Mouse (Mus musculus): Measurements from ENCODE around the gene Rtkn2.
A peak's percentile ranks its signal among the peaks of the same experiment; 100 is the strongest.

Gene Rtkn2

DNA sequence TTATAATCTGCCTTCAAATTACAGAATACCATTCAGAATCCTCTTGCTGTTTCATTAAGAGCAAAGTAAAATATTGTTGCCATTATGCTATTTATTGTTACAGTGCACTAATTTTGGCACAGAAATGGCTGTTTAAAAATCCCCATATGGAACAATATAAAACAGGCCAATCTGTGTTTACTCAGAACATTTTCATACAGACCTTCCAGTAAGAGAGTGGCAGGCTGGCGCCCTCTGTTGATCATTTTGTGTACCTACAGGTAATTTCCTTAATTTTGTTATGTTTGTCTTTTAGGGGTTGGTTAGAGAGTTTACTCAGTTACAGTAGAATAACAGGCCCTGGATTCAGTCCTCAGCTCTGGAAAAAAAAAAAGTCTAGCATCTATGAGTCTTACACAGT lies 16.8 kb downstream of the Rtkn2 start:
- peak in 1 of 2 experiments; percentile 24 for DNase-seq (ENCODE audit: low spot score in 2 of 2)

DNA sequence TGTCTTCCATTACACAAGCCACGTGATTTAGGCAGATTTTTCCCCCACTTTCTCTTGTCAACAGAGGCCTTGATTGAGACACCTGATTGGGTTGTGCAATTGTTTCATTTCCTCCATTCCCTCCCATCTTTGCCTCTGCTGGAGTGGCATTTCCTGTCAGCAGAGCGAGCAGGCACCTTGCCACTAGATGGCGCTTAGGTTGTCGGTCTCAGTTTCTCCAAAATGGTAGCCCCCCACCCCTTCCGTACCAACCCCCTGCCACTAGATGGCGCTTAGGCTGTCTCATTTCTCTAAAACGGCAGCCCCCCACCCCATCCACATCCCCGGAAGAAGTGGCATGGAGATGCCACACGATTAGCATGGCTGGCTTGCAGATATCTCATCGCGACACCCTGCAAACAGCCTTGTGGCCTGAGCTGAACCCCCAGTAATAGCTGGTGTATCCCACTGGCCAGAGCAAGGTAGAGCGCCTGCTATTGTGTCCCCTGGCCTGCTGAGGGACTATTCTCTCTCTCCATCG lies 18.8 kb downstream of the Rtkn2 start:
- DNase-seq (ENCODE audit: low spot score in 2 of 2), result peak; percentile 27 to 41

DNA sequence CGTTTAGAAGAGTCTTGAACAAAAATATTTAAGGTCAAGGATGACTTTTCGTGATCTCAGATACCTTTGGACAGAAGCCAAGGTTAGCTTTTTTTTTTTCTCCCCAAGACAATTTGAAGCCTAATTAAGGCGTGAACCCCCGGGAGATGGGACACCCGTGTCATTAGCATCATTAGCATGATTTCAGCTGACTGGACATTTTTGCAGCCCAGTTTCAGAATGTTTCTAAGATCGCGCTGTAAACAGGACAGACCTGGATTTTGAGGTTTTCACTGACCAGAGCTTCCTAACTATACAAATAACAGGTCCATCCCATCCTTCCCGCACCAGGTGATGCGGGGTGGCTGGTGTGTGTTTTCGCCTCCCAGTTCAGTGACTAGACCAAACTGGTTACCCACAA lies 19.8 kb downstream of the Rtkn2 start:
- DNase-seq (ENCODE audit: low spot score in 2 of 2), result no peak

DNA sequence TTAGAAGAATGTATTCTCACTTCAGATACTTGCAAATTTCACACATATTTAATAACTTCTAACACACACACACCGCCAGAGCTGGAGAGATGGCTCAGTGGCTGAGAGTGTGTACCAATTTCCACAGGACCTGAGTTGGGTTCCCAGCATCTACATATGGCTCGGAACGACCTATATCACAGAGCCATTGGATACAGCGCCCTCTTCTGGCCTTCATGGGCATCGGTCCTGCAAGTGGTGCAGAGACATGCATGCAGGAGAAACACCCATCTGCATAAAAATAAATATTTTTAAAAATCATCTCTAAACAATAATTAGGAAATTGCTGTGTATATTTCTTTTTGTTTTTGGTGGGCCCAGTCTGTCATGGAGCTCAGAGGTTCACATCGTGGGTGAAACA lies 22.1 kb downstream of the Rtkn2 start:
- no peak for DNase-seq (ENCODE audit: low spot score in 2 of 2)

DNA sequence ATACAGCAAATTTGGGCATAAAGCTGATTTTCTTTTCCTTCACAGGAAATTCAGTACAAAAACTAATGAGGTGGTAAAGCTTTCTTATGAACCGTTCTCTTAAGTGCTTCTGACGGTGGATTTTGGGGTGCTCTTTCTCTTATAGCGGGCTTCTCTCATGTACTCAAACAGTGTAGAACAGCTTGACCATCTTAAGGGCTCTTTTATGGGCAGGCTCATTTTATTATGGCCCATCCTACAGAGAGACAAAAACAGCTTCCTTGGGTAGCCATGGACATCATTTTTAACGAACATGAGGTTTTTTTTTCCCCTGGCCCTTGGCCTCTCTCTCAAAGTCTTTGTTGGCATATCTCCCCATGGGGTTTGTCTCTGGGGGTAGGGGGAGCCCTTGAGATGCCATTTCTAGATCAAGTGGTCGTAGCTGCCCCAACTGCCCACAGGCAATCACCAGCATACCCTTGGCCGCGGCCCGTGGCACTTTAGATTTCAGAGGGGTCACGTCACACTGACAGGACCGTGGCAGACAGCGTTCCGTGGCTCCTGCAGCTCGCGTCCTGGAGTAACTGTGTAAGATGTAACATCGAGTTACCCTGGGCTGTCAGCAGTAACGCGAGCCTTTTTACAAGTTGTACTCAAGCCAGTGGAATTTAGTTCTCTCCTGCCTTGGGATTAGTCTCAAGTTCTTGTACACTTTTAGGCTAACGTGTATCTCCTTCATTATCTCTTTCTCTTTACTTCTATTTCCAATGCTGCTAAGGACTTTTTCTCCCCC lies 24.5 kb downstream of the Rtkn2 start:
- DNase-seq (ENCODE audit: low spot score in 2 of 2), result no peak

DNA sequence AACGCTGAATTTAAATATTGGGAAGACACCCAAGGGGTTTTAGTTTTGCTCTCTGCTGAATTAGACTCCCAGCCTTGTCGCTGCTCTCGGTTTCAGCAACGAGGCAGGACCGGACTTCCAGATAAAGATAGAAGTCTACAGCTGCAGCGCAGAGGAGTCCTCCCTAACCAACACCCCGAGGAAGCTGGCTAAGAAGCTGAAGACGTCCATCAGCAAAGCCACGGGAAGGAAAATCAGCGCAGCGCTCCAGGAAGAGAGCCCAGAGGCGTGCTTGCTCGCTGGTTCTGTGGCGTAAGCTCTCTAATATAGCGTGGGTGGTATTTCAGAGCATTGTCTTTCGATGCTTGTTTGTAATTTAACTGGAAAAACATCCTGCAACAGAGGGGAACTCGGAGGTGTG lies 26.0 kb downstream of the Rtkn2 start:
- no peak for DNase-seq (ENCODE audit: low spot score in 2 of 2)

DNA sequence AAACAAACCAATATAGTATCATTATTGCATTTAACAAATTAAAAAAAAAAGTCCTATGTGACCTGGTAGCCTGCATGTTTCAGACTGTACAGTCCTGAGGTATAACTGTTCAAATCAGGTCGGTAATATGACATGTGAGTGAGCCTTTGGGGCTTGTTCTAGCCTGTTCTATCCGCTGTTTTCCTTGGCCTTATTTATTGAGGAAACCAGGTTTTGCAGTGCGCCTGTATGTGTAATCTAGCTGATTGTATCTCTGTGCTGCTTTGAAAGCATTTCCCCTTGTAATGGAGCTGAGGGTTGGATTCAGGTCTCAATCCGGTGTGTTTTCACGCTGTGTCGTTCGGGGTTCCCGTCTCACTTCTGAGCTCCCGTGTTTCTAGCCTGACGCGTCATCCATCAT lies 27.1 kb downstream of the Rtkn2 start:
- DNase-seq (ENCODE audit: low spot score in 2 of 2), result no peak

DNA sequence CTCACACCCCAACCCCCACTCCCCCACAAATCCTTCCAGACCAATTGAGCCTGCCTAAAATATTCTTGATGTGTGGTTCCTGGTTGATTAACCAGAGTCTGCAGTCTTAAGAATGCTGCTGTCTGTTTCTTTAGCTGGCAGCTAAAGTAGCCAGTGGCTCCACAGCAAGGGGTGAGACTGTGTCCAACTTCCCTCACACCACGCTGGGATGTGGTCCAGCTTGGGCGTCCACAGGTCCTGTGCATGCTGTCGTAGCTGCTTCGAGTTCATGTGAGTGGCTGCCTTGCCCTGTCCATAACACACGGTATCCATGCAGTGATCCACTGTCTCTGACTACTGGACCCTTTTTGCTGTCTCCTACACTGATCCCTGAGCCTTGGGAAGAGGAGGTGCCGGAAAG lies 27.7 kb downstream of the Rtkn2 start:
- DNase-seq (ENCODE audit: low spot score in 2 of 2), result no peak

DNA sequence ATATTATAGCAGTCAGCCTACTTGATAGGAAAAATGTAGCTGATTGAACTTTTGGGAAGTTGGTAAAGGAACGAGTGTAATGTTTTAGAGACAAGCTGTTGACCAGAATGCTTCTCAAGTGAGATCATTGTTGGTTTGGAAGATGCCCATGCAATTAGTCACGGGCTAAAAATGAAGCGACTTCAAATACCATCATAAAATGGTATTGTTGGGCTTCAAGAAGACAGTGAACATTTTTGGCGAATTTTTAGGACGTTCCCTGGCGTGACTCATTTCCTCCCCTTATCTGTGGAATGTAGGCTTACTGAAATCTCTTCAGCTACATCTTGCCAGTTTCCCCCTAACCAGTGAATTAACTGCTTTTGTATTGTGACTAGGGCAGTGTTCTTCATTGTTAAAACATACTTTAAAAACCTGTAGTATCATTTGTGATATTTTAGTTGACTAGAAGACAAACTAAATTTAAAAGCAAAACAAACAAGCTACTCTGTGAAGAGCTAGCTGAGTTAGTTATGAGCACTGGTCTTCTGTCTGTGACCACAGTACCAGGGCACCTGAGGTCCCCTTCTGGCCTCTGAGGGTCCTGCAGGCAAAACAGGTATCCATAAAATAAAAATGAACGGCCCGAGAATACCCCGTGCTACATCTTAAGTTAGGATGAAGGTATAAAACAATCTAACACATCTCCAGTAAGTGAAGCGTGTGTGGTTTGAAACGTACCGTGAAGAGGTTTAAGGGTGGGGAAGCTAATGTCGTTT lies 29.0 kb downstream of the Rtkn2 start:
- peak in 1 of 2 experiments; percentile 15 for DNase-seq (ENCODE audit: low spot score in 2 of 2)

DNA sequence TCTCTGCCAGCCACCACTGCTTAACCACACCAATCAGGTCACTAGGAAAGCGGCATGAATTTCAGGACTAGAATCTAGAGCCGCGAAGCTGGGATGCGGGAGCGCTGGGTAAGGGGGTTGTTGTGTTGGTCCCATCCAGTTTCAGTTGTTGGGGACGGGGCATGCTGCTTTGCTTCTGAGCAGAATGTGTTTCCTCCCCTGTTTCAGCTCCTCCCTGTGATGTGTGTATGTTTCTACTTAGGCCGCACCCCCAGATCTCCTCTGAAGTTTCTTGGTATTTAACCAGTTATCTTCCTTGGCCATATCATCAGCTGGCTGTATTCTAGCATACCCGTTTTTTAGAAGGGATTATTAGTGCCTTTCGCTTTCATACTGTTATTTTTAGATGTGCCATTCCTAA lies 29.9 kb downstream of the Rtkn2 start:
- no peak for DNase-seq (ENCODE audit: low spot score in 2 of 2)

DNA sequence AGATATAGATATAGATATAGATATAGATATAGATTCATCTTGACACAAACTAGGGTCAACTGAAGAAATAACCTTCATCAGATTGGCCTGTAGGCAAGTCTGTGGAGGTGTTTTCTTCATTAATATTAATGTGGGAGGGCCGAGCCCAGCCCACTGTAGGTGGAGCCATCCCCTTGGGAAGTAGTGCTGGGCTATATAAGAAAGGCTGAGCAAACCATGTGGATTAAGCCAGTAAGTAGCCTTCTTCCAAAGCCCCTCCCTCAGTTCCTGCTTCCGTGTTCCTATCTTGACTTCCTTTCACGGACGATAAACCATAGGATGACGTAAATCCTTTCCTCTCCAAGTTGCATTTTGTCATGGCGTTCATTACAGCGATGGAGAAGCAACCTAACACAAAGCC lies 30.5 kb downstream of the Rtkn2 start:
- DNase-seq (ENCODE audit: low spot score in 2 of 2), result no peak

DNA sequence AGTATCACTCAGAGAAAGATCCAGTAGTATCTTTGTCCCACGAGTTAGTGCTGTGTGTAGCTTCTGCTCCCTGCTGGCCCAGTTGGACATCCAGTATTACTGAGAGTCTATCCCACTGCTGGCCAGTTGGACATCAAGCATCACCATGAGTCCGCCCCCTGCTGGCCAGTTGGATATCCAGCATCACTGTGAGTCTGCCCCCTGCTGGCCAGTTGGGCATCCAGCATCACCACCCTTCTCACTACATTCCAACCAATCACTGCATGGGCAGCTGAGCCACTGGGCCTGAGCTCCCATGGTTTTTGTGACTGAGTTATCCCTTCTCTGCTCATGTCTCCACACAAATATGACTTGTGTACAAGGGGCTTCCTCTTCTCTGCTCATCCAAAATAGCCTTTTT lies 33.8 kb downstream of the Rtkn2 start:
- peak; percentile 14 to 24 for DNase-seq (ENCODE audit: low spot score in 2 of 2)

DNA sequence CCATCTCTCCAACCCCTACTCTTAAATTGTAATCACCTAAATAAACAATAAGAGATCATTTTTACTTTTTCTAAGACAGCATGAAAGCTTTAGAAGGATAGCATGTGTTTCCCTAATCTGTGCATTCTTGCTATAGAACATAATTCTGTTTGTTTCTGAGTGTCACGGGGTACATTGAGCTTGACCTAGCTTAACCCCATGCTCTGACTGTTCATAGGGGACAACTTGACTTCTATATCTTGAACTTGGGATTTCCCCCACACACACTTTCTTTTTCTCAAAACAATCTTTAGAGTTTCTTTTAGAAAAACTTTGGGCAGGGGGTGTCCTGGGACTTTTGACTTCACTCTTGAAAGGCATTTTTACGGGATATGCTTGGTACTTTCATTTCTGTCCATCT lies 41.4 kb downstream of the Rtkn2 start:
- no peak for DNase-seq (ENCODE audit: low spot score in 2 of 2)

DNA sequence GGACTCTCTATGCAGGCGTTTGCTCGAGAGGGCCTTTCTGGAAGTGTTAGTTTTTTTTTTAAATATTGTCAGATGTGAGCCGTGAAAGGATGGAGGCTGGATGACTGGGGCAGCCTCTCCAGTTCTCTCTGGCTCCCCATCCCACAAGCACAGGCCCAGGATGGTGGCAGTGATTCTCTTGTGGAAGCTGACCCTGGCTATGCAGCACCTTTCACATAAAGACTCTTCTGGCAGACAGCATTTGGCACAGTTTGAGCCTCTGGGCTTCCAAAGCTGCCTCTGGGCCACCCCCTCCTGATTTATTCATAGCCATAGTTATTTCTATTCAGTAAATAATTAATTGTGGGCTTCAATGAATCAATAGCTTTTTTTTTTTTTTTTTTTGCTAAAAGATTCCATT lies 46.3 kb downstream of the Rtkn2 start:
- no peak for DNase-seq (ENCODE audit: low spot score in 2 of 2)

DNA sequence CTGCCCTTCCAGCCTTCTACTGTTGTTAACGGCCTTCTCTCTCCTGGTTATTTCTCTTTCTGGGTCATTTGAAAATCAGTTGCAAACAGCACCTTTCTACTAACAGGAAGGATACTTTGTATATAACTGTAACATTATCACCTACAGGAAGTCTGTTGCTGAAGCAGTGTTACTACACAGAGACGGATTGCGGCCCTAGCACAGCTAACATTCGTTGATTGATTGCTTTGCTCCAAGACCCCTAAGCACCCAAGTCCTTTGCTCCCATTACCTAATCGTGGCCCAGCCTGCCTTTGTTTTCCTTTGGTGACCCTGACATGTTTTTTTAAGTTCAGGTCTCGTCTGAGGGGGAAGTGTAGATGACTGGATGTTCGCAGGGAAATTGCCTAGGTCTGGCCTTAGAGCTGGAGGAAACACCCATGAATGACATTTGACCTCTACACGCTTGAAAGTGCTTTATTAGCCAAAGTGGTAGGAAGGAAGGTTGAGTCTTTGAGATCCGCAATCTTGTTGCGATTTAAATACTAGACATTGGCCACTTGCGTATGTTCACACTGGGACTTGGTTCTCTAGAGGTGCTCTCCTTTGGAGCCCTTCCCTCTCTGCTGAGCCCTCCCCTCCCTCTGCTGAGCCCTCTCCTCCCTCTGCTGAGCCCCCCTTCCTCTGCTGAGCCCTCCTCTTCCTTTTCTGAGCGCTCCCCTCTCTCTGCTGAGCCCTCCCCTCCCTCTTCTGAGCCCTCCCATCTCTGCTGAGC lies 49.1 kb downstream of the Rtkn2 start:
- no peak for DNase-seq (ENCODE audit: low spot score in 2 of 2)

DNA sequence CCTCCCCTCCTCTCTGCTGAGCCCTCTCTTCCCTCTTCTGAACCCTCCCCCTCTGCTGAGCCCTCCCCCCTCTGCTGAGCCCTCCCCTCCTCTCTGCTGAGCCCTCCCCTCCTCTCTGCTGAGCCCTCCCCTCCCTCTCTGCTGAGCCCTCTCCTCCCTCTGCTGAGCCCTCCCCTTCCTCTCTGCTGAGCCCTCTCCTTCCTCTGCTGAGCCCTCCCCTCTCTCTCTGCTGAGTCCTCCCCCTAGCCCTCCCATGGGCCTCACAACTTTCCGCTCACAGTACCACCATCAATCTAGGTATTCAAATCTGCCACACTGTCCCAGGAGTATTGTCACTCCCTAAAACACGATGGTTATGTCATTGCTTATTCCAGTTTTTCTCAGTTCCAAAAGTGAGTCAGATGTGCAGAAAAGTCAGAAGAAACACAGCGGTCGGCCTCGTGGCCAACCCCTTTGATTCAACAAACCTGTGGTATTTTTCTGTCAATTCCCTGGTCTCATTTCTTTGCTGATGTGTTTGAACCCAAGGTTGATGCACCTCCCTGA lies 49.8 kb downstream of the Rtkn2 start:
- no peak for DNase-seq (ENCODE audit: low spot score in 2 of 2)

DNA sequence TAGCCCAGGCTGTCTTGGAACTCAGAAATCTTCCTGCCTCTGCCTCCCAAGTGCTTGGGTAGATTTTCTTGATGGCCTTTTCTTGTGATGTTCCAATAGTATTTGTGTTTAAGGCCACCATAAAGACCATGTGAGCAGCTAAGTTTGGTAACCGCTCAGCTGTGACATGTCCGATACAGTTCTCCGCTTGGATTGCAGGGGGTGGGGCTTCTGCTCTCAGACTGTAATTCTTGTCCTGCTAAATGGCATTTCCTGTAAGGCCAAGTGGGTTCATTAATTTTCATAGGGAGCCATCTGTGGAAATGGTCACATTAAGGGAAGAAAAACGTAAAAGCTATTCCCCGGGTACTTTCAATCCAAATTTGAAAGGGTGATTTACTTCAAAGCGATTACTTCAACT lies 50.7 kb downstream of the Rtkn2 start:
- DNase-seq (ENCODE audit: low spot score in 2 of 2), result no peak

DNA sequence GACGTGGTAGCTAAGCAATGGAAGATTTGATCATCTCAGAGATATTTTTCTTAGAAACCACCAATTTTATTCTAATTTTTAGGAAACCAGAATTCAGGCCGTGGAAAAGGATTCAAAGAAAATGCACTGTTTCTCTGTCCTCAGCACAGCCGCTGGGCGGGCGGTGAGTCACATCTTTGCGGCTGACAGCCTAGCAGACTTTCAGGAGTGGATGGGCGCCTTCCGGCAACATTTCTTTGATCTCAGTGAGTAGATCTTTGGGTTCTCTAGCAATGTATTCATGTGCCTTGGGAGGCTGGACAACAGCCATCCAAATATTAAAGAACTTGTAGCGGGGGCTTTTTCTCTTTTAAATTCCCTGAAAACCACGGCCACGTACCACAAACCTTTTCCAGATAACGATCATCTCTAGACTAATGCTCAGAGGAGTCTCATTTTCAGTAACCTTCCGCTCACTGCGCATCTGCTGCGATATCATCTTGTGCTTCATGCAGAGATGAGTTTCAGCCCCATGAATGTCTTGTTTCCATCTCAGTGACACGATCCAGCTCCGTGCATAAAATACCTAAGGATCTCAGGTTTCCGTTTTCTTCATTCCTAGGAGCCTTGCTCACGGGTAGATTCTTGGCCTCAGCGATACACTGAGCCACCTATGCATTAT lies 56.5 kb downstream of the Rtkn2 start:
- DNase-seq (ENCODE audit: low spot score in 2 of 2), result no peak

DNA sequence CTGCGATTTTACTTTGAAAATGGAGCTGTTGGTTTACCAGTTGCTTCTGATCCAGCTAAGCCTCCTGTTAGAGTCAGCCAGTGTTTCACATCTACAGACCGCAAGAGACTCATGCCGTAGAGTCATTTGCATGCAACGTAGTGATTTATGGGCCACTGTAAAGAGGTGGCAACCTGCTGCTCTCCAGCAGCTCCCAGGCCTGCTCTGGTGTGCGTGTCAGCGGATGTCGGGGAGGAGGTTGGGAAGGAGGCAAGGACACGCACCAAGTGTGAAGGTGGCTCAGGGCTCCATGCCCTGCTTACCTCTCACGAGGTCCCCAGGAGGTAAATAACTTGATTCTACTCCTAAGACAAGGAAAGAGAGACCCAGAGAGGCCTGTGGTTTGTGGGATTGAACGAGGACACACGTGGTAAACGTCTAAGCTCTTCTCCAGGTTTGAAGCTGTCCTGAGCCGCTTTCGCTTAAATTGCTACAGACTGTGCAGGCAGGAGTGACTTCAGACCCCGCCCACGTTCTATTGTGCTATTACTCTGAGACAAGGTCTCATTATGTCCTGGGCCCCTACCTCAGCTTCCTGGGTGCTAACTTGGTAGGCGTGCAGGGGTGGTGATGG lies 57.1 kb downstream of the Rtkn2 start:
- no peak for DNase-seq (ENCODE audit: low spot score in 2 of 2)

DNA sequence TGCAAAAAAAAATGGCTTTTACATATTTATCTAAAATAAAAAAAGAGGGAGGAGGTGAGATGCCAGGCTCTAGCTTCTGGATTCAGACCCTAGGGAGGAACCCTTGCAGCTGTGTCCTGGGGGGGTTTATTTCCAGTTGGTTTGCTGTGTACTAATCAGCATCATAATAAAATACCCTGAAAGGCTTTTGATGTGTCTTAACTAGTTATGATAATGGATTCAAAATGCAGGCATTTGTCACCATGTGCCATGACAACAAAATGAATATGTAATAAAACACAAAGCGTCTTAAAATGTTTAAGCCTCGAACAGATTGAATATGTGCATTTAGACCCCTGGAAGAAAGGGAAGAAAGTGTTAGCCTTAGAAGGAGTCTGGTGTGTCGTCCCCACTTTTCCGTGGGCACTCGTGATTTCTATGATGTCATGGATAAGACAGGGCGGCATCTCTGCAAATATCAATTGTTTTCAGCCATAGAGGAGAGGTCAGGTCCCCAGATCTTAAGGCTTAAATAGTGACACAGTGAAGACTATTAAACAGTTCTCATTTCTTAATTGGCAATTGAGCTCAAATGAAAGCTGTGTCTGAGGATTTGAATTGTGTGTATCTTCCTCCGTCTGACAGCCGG lies 59.7 kb downstream of the Rtkn2 start:
- DNase-seq (ENCODE audit: low spot score in 2 of 2), result no peak
